Mouse (Mus musculus) CD4-positive, CD25-positive, alpha-beta regulatory T cell, adult 2 months (primary cell): ENCODE measurements around the gene Rnf10.

Experiments
- DNase-seq: peaks from one replicate; pipeline ENCODE4 v3.0.0-alpha.2; 2012; ENCODE audit warnings: low read depth, low spot score

Gene Rnf10

DNA sequence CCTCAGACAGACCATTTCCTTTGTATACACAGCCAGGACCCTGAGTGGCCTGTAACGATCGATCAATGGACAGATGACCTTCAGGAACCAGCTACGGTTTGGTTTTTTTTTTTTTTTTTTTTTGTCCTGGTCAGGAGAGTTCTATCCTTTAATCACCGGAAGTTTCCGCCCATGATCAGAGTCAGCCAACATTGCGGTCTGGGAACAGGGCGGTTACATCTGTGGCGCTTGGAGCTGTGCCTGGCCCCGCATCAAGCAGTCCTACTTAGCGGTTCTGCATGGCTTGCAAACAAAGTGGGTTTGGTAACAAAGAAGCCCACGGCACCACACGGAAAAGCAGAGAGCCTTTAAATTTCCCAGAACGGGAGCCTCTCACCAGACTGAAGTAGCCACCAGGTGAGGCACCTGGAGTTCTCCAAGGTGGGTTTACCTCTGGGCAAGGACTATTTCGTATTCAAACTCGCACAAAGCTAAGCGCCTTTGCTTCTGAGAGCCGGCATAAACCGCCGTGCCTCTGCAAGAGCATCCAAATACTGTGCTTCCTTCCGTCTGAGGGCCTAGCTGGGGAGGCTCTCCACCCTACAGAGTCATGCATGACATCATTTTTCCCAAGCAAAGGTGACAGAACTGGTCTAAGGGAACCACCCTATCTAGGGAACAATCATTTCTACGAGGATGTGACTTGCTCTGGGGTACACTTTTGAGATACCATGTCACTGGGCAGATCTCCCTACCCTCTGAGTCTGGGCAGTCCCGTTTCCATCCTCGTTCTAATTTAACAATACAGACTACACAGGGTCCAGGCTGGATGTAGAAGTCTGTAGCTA is 68.8 kb downstream of the Rnf10 start:
- DNase-seq = peak; percentile 28

- DNase-seq = no peak
Observed at GRCm38 (mm10) chr5:115194626-115195221, 78.0 kb downstream of the Rnf10 start.

GRCm38 (mm10) chr5:115193669-115194625 is 78.8 kb downstream of the Rnf10 start, which contains the start of gene Cabp1:
TSS of gene Cabp1 (minus strand) at chr5:115194381.
- DNase-seq = peak; percentile 81

DNA sequence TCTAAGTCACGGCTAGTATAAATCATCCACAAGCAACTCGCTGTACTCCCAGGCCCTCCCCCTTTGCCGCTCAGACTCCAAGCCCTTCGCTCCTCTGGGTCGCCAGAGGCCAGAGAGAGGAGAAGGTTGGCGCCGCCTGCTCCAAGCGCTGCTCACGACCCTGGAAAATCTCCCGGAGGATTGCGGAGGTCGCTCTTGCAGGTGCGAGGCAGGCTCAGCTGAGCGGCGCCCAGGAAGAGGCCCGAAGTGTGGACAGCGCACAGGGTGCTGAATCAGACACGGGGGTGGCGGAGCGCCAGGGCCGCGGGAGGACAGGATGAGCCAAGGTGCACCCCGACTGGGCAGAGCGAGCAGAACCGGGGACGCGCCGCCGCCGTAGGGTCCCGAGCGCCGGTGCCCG is 79.5 kb downstream of the Rnf10 start:
- DNase-seq = peak; percentile 73

GRCm38 (mm10) chr5:115192828-115193195 is 79.9 kb downstream of the Rnf10 start:
- no peak for DNase-seq

DNA sequence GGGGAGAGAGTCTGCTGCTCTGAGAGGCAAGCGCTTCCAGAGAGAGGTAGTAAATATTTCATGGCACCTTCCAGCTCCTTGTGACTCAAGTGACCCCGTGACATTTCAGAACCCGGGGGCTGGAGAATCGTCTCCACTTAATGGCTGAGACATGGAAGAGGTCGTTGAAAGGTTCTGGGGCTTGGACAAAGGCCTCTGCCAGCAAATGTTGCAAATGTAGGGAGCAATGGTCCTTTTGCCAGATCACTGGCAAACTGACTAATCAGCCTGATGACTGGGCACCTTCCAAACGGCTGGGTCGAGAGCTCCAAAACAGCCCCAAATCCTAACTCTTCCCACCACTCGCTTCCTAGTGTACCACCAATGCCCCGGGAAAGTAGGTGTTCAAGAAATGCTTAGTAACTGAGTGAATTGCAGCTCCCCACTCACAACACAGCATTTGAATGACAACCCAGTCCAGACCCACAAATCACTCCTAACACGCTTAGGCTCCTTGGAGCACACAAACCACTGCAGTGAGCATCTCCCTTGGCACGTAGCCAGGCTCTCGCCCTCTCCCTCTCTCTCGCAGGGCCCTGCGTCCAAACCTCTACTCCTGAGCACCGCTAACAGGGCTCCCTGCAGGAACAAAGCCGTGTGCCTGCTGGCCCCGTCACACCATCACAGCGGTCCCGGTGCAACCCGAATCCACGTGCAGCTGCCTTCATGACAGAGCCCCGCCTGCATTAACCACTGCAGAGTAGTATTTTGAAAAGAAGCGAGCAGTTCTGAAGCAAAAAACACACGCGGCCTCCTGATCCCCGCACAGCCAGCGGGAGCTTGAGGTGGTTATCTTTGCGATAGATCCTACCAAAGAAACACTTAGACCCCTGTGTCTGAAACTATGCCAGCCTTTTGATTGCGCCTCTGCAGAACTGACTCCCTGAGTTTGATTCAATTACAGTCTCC is 80.5 kb downstream of the Rnf10 start:
- peak; percentile 22 for DNase-seq
